Mouse (Mus musculus) midbrain, postnatal 0 days (tissue): ENCODE data around the gene Clnk. TPM values are rescaled to one million over a fixed set of nuclear protein-coding genes. Genes with fewer than 3 reads are reported as not detected.

Experiments
- ATAC-seq: fragments of 200-750 bp; cut with Nextera tagmentation; 2 replicates; pipeline ENCODE4 v1.8.0; 2017; ENCODE audit warnings: moderate number of reproducible peaks, mild to moderate bottlenecking, moderate TSS enrichment, moderate library complexity; ENCODE audit not compliant: low FRiP score
- DNase-seq: peaks from one replicate; pipeline ENCODE4 v3.0.0-alpha.2; 2015; ENCODE audit warnings: low spot score
- H3K27ac ChIP-seq: fragments of 300-500 bp; sonication (generic); 2 replicates; pipeline ENCODE4 v1.5.1; 2014; ENCODE audit warnings: low read depth, mild to moderate bottlenecking, low read length, mixed read lengths
- H3K27me3 ChIP-seq: fragments of 300-500 bp; sonication (generic); 2 replicates; pipeline ENCODE4 v1.6.1; 2014; ENCODE audit warnings: low read length, control low read depth, mixed read lengths; ENCODE audit not compliant: insufficient read depth
- H3K36me3 ChIP-seq: fragments of 300-500 bp; sonication (generic); 2 replicates; pipeline ENCODE4 v1.6.1; 2014; ENCODE audit warnings: low read length, control low read depth, mixed read lengths; ENCODE audit not compliant: insufficient read depth
- H3K4me1 ChIP-seq: fragments of 300-500 bp; sonication (generic); 2 replicates; pipeline ENCODE4 v1.6.1; 2014; ENCODE audit warnings: mild to moderate bottlenecking, control low read depth, antibody characterized with exemption, low read length, mixed read lengths; ENCODE audit not compliant: insufficient read depth
- H3K4me2 ChIP-seq: fragments of 300-500 bp; sonication (generic); 2 replicates; pipeline ENCODE4 v1.6.1; 2014; ENCODE audit warnings: low read depth, mild to moderate bottlenecking, low read length, mixed read lengths; ENCODE audit not compliant: poor library complexity, severe bottlenecking
- H3K4me3 ChIP-seq: fragments of 300-500 bp; sonication (generic); 2 replicates; pipeline ENCODE4 v1.5.1; 2014; ENCODE audit warnings: low read depth, mild to moderate bottlenecking, low read length, moderate library complexity
- H3K9ac ChIP-seq: fragments of 300-500 bp; sonication (generic); replicated peaks from 2 replicates; pipeline ENCODE4 v1.6.1; 2014; ENCODE audit warnings: mild to moderate bottlenecking, low read length, moderate library complexity, mixed read lengths; ENCODE audit not compliant: poor library complexity, severe bottlenecking
- H3K9me3 ChIP-seq: fragments of 300-500 bp; sonication (generic); 2 replicates; pipeline ENCODE4 v1.6.1; 2016; ENCODE audit warnings: low read length, control low read depth
- CTCF ChIP-seq: IDR thresholded peaks from 2 replicates; pipeline ENCODE4 v1.5.1; 2016; ENCODE audit warnings: antibody characterized with exemption, mild to moderate bottlenecking
- WGBS: fragments of 180-500 bp; shearing (Covaris S2); extraction: QIAGEN DNeasy Blood & Tissue Kit; methylation state at CpG from one replicate; pipeline ENCODE4 v1.1.7; 2014; 5-methylcytosine and 5-hydroxymethylcytosine counted together
- polyA plus RNA-seq: library from polyadenylated mRNA; unstranded; fragments of >200 nt; fragmentation: Nextera tagmentation; extraction: Ambion mirVana; gene quantifications from 2 replicates; pipeline ENCODE4 v1.2.1, GENCODE M21; 2015
- total RNA-seq: library from RNA; depleted of rRNA; stranded (reverse); fragments of >200 nt; gene quantifications from 2 replicates; pipeline ENCODE4 v1.2.3, GENCODE M21; 2014

Gene Clnk
- total and polyA plus RNA-seq, 2 experiments from 2014 or later: 0.11 TPM; not detected in 1

GRCm38 (mm10) chr5:38702091-38702490 is 174.5 kb downstream of the Clnk start:
- H3K4me1 ChIP-seq: no peaks in the 10 kb centered on the region
- no peaks in the 10 kb centered on the region for H3K27me3 ChIP-seq
- no peak overlapping the region for H3K9ac ChIP-seq
- no peak overlapping the region for H3K4me3 ChIP-seq
- H3K4me2 ChIP-seq: no peak overlapping the region
- no peaks in the 10 kb centered on the region for H3K9me3 ChIP-seq
- 64% methylated on average over 2 of the region's 2 CpGs for WGBS
- no peak for ATAC-seq
- no peak overlapping the region for H3K27ac ChIP-seq
- no peaks in the 10 kb centered on the region for H3K36me3 ChIP-seq
- no peak for DNase-seq
- no peak for TF ChIP-seq CTCF

DNA sequence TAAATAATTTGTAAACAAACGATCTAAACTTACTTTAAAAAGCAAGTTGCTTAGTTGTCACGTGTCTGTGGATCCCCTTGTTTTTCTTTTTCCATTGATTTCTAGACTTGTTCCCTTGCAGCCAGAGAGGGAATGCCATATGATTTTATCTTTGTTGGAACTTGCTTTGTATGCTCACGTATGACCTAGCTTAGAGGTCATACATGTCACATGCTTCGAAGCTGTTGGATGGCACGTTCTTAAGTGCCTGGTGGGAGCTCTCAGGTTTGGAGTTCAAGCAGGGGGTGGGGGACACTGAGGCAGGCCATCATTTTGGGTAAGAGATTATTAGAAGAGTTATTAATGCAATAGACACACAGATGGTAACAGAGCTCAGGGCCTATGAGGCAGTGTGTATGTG is 178.1 kb downstream of the Clnk start:
- DNase-seq (no peak), ATAC-seq (no peak)
- Histone ChIP-seq H3K27ac (no peak overlapping the region), H3K36me3 (no peaks in the 10 kb centered on the region), H3K9me3 (no peaks in the 10 kb centered on the region), H3K4me1 (no peaks in the 10 kb centered on the region), H3K27me3 (no peaks in the 10 kb centered on the region), H3K9ac (no peak overlapping the region), H3K4me2 (no peak overlapping the region), H3K4me3 (no peak overlapping the region)
- TF ChIP-seq CTCF: no peak
- WGBS: 76% methylated on average over 5 of the region's 5 CpGs

GRCm38 (mm10) chr5:38698046-38698445 is 178.6 kb downstream of the Clnk start:
- 17% methylated on average over 3 of the region's 3 CpGs for WGBS
- ATAC-seq: no peak
- Histone ChIP-seq H3K27ac (no peak overlapping the region), H3K9me3 (no peaks in the 10 kb centered on the region), H3K36me3 (no peaks in the 10 kb centered on the region), H3K4me2 (no peak overlapping the region), H3K27me3 (no peaks in the 10 kb centered on the region), H3K9ac (no peak overlapping the region), H3K4me3 (no peak overlapping the region), H3K4me1 (no peaks in the 10 kb centered on the region)
- TF ChIP-seq CTCF: no peak
- no peak for DNase-seq

DNA sequence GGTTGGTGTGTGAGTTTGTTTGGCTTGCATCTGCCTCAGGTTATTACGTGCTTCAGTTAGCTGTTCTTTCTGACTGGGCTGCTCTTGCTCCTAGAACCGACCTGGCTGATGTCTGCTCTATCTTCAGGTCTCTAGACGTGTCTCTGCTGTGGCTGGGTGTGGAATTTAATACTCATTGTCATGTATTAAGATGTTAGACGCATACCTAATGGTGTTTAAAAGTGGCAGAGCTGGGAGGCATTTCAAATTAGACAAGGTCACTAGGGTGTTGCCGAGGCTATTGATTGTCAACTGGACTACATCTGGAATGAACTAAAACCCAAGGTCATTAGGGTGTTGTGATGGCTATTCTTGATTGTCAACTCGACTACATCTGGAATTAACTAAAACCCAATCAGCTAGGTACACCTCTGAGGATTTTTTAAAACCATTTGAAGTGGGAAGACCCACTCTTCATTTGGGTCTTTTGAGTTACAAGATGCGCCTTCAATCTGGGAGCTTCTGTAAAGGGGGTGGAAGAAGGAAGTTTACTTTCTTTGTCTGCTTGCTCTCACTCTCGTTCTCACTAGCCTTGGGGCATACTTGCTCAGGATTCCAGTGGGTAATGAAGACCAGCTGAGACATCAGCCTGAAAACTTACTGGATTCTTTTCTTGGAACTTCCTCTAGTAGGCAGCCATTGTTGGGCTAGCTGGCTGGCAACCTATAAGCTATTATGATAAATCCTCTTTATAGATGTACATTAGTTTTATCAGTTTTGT is 179.8 kb downstream of the Clnk start:
- H3K27ac ChIP-seq: no peak overlapping the region
- H3K4me2 ChIP-seq: no peak overlapping the region
- no peaks in the 10 kb centered on the region for H3K9me3 ChIP-seq
- no peaks in the 10 kb centered on the region for H3K36me3 ChIP-seq
- DNase-seq (no peak), ATAC-seq (no peak)
- no peaks in the 10 kb centered on the region for H3K27me3 ChIP-seq
- no peak for TF ChIP-seq CTCF
- H3K9ac ChIP-seq: no peak overlapping the region
- H3K4me3 ChIP-seq: no peak overlapping the region
- H3K4me1 ChIP-seq: no peaks in the 10 kb centered on the region
- 64% methylated on average over 8 of the region's 8 CpGs for WGBS

GRCm38 (mm10) chr5:38692859-38693258 is 183.8 kb downstream of the Clnk start:
- ATAC-seq (no peak), DNase-seq (no peak)
- 87% methylated on average over 6 of the region's 6 CpGs for WGBS
- no peaks in the 10 kb centered on the region for H3K27me3 ChIP-seq
- H3K36me3 ChIP-seq: no peaks in the 10 kb centered on the region
- no peak overlapping the region for H3K27ac ChIP-seq
- no peak overlapping the region for H3K4me3 ChIP-seq
- no peak overlapping the region for H3K9ac ChIP-seq
- no peaks in the 10 kb centered on the region for H3K4me1 ChIP-seq
- no peak overlapping the region for H3K4me2 ChIP-seq
- no peak for TF ChIP-seq CTCF
- H3K9me3 ChIP-seq: no peaks in the 10 kb centered on the region

DNA sequence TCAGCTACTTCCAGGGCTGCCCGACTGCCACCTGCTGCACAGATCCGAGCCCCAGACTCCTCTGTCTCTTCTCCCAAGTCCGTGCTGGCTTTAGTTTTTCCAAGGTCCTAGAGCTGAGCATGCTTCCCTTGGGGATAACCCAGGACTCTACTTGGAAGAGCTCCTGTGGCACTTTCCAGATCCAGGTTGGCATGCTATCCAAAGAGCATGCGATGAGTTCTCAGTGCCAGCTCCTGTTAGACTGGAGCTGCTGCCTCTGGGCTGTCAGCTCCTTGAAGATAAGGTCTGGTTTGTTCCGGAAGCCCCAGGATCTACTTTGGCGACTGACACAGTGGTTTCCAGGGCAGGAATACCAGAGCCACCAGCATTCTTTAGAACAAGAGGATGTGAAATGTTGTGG is 187.4 kb downstream of the Clnk start:
- Histone ChIP-seq H3K9ac (no peak overlapping the region), H3K4me2 (no peak overlapping the region), H3K27ac (no peak overlapping the region), H3K4me1 (no peaks in the 10 kb centered on the region), H3K9me3 (no peaks in the 10 kb centered on the region), H3K27me3 (no peaks in the 10 kb centered on the region), H3K4me3 (no peak overlapping the region), H3K36me3 (no peaks in the 10 kb centered on the region)
- no peak for DNase-seq
- WGBS: 86% methylated on average over 6 of the region's 6 CpGs
- TF ChIP-seq CTCF: no peak
- no peak for ATAC-seq
